ENCODE assay signal across 9 mouse cellular contexts in the genomic region with DNA sequence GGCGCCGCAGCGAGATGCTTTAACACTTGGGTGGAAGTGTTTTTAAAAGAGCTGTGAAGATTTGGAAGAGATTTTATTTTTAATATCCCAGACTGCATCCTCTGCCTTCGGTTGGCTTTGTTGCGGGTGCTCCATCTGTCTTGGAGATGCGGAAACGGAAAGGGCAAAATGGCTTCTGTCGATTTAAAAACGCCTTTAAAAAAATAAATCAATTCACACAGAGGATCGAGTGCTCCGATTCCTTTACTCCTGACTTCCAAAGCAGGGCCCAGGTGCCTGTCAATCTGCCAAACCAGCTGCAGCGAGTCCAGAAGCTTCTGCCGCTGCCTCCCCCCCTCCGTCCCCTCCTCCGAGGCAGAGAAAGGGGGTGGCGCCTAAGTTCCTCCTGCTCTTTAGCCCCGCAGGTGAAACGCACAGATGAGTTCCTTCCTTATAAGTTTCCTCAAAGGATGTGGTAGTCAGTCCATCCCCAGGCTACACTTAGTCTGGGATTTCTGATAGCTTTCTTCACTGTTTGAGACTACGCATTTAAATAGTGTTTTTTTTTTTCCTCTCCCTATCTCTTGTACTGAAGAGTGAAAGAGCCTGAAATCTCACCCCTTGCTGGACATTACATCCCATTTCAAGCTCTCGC. TPM values are rescaled to one million over a fixed set of nuclear protein-coding genes. Genes with fewer than 3 reads are reported as not detected.
DNase-seq lines count a peak whose midpoint lies in the region; ATAC-seq and TF ChIP-seq lines count a peak whose summit lies in the region.
"Had no signal": no experiment of that assay in that cellular context is flagged by ENCODE, and none has a peak within 500 bp of the region (broad histone marks: within the 10 kb centered on the region; RNA-seq: fewer than 3 reads in every experiment).

No protein-coding gene starts in this region.

- H3K9ac ChIP-seq in lung, embryonic 16.5 days (ENCODE audit: low read length), result peak overlapping the region; percentile 55
- no peak overlapping the region; the same call in 1 of the 2 replicates for H3K9ac ChIP-seq in limb, embryonic 15.5 days

- H3K27me3 ChIP-seq in lung, embryonic 16.5 days (ENCODE audit: control insufficient read depth, insufficient read depth, low read depth, low read length), result no peaks in the 10 kb centered on the region
- H3K27me3 ChIP-seq in limb, embryonic 15.5 days, result no peaks in the 10 kb centered on the region

- H3K4me2 ChIP-seq in lung, embryonic 16.5 days (ENCODE audit: low read depth, low read length), result peak overlapping the region; percentile 52
- peak overlapping the region; percentile 38 for H3K4me2 ChIP-seq in limb, embryonic 15.5 days

- ATAC-seq in frontal cortex, adult (ENCODE audit: low TSS enrichment), result peak; percentile 72
- ATAC-seq in lung, embryonic 16.5 days (ENCODE audit: low read depth), result no peak
- ATAC-seq in limb, embryonic 15.5 days (ENCODE audit: insufficient number of reproducible peaks, low FRiP score, low TSS enrichment, low read depth), result no peak

- H3K4me3 ChIP-seq in lung, embryonic 16.5 days (ENCODE audit: low read length), result peak overlapping the region; percentile 35
- H3K4me3 ChIP-seq in gastrocnemius, adult 2 months, result peak overlapping the region; percentile 69
- peak overlapping the region; percentile 24 for H3K4me3 ChIP-seq in limb, embryonic 15.5 days

- H3K27ac ChIP-seq in lung, embryonic 16.5 days (ENCODE audit: low read length), result no peak overlapping the region
- peak overlapping the region; percentile 9 for H3K27ac ChIP-seq in gastrocnemius, adult 2 months
- no peak overlapping the region for H3K27ac ChIP-seq in limb, embryonic 15.5 days

- TF ChIP-seq CTCF in gastrocnemius, adult 2 months (IDR thresholded peaks at IDR 0.05), result no peak

- no peaks in the 10 kb centered on the region for H3K4me1 ChIP-seq in lung, embryonic 16.5 days (replicated peaks; ENCODE audit: control insufficient read depth, insufficient read depth, low read length)
- H3K4me1 ChIP-seq in limb, embryonic 15.5 days, result peaks cover 8% of the 10 kb centered on the region

- H3K36me3 ChIP-seq in lung, embryonic 16.5 days (ENCODE audit: control insufficient read depth, insufficient read depth, low read length), result no peaks in the 10 kb centered on the region
- H3K36me3 ChIP-seq in limb, embryonic 15.5 days, result no peaks in the 10 kb centered on the region

- DNase-seq in frontal cortex, postnatal 14 days (ENCODE audit: low spot score in 2 of 2), result no peak
- DNase-seq in lung, adult 18-20 months, result no peak
- peak; percentile 73 for DNase-seq in gastrocnemius, adult 2 months
- peak; percentile 63 for DNase-seq in thymus, postnatal 14 days
- no peak for DNase-seq in embryo, embryonic 9.5 days (ENCODE audit: extremely low spot score)

- H3K9me3 ChIP-seq in lung, embryonic 16.5 days (ENCODE audit: control insufficient read depth, low read length), result no peaks in the 10 kb centered on the region
- no peaks in the 10 kb centered on the region for H3K9me3 ChIP-seq in limb, embryonic 15.5 days

- WGBS in lung, embryonic 16.5 days, result 35% methylated on average over 20 of the region's 20 CpGs
- 30% methylated on average over 20 of the region's 20 CpGs for WGBS in limb, embryonic 15.5 days

- intact Hi-C loops in gastrocnemius, adult 2 months (cut with DNase I), result no loop called here

RNA-seq across cellular contexts. Expression of a gene that starts 17.6 kb away (rescaled TPM):
- polyA plus RNA-seq in lung, embryonic 16.5 days (2015; fragmentation: Nextera tagmentation; extraction: Ambion mirVana), result 11.8 and 12.5 TPM in 2 replicates
- total RNA-seq in gastrocnemius, adult 2 months (2021), result 10 to 100 TPM; 23.6 to 24.6 TPM
- 9.3 and 10.1 TPM in 2 replicates for polyA plus RNA-seq in limb, embryonic 15.5 days (2015; fragmentation: Nextera tagmentation; extraction: Ambion mirVana)

RNA-seq across cellular contexts. Expression of a gene that starts 22.8 kb away (rescaled TPM):
- polyA plus RNA-seq in lung, embryonic 16.5 days (2015; fragmentation: Nextera tagmentation; extraction: Ambion mirVana), result not detected in 2 replicates
- not detected for total RNA-seq in gastrocnemius, adult 2 months (2021)
- polyA plus RNA-seq in limb, embryonic 15.5 days (2015; fragmentation: Nextera tagmentation; extraction: Ambion mirVana), result 0.15 and 0.35 TPM in 2 replicates
- total RNA-seq: left cerebral cortex, postnatal 10 days had no signal

Comparison
In these comparisons a context has a peak if more than half of its experiments do, and no peak if none do; other contexts are left out.
1. DNase-seq: peak in gastrocnemius, adult 2 months (single experiment) and thymus, postnatal 14 days (single experiment); none in frontal cortex, postnatal 14 days (0 of 2), lung, adult 18-20 months (0 of 2) and embryo, embryonic 9.5 days (single experiment).
2. Peak in every context shown above with its lines, with median percentiles within 50 percentile points of each other: H3K4me3 ChIP-seq.